Comparison of ENCODE assay signal across 25 mouse cellular contexts in the genomic region with DNA sequence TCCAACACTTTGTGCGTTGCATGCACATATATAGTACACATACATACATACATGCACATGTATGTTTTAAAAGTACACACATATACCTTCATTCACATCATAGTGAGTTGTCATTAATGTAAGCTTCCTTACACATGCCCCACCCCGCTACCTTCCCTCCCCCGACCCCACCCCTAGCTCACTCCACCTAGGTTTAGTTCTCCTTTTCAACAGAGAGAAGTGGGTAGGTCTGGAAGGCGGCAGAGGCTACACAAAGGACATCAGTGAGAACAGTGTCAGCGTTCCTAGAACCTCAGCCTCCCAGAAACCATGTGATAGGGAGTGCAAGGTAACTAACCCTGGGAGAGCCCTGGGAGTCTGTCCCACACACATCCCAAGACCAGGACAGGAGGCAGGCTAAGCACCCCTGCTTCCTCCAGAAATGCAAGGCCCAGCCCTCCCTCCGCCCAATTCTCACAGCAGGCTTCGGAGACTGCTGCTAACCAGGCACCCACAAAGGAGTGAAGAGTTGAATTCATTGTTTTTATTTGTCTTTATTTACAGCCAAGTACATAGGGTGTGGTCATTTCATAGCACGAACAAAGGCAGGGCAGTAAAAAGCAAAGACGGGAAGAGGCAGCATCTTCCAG.
DNase-seq lines count a peak whose midpoint lies in the region; ATAC-seq lines count a peak whose summit lies in the region.
"Had no signal": no experiment of that assay in that cellular context is flagged by ENCODE, and none has a peak within 500 bp of the region (broad histone marks: within the 10 kb centered on the region; RNA-seq: fewer than 3 reads in every experiment).

No protein-coding gene starts in this region.

- 0 out of 2 replicates have a peak, but pooled peaks have one; percentile 10 for ATAC-seq in megakaryocyte progenitor cell, adult 5-6 weeks (replicated peaks; ENCODE audit: poor library complexity)
- no peak for ATAC-seq in monocyte, adult 5-6 weeks (replicated peaks; ENCODE audit: insufficient number of reproducible peaks, low FRiP score, low TSS enrichment, poor library complexity, severe bottlenecking)
- ATAC-seq: forebrain, embryonic 15.5 days; inflammation-experienced regulatory T-cells, adult 6 months; liver, embryonic 12.5 days; liver, postnatal 0 days had no signal

- intact Hi-C loops in heart, postnatal 10 days (cut with DNase I) = no loop called here

- peak; percentile 84 for DNase-seq in heart, adult 11 months
- DNase-seq in heart, postnatal 10 days = no peak
- peak; percentile 60 for DNase-seq in ES-CJ7 (ENCODE audit: low read depth, low spot score)
- peak; percentile 56 for DNase-seq in R1 (ENCODE audit: low read depth, low spot score)
- DNase-seq in embryo, embryonic 11 days = no peak
- no peak for DNase-seq in embryo, embryonic 10 days (ENCODE audit: low spot score)
- DNase-seq: adrenal gland, adult 8-10 months; cerebellum, adult 2 months; cerebellum, postnatal 14 days; gastrocnemius, adult 2 months; gastrocnemius, postnatal 36 days; kidney, postnatal 4 days; layer of hippocampus, postnatal 36 days; left cerebral cortex, postnatal 4 days; liver, postnatal 0 days; lung, postnatal 36 days; midbrain, embryonic 14.5 days; right cerebral cortex, postnatal 25 days; thymus, adult 18-20 months; thymus, postnatal 25 days had no signal

Comparison
In these comparisons a context has a peak if more than half of its experiments do, and no peak if none do; other contexts are left out.
1. DNase-seq: peak in heart, adult 11 months (single experiment), ES-CJ7 (single experiment) and R1 (single experiment); none in heart, postnatal 10 days (0 of 2), embryo, embryonic 11 days (single experiment) and embryo, embryonic 10 days (single experiment).